8 mouse cellular contexts compared by ENCODE assay signal in genomic region chr7:127272566-127272965, GRCm38 (mm10). TPM values are rescaled to one million over a fixed set of nuclear protein-coding genes. Genes with fewer than 3 reads are reported as not detected.
A peak's percentile ranks its signal among the peaks of the same experiment; 100 is the strongest.
DNase-seq lines count a peak whose midpoint lies in the region; ATAC-seq and TF ChIP-seq lines count a peak whose summit lies in the region.

No protein-coding gene starts in this region.

- no peak for ATAC-seq in forebrain, embryonic 11.5 days (replicated peaks; ENCODE audit: low FRiP score)
- no peak for ATAC-seq in forebrain, embryonic 13.5 days
- ATAC-seq in liver, embryonic 11.5 days (replicated peaks; ENCODE audit: low FRiP score) = no peak

- peaks cover 20% of the 10 kb centered on the region for H3K4me1 ChIP-seq in forebrain, embryonic 10.5 days
- H3K4me1 ChIP-seq in forebrain, embryonic 11.5 days (replicated peaks; ENCODE audit: control insufficient read depth, insufficient read depth, low read length) = peaks cover 4% of the 10 kb centered on the region; the same call in 1 of the 2 replicates
- peaks cover 12 to 47% of the 10 kb centered on the region in 2 experiments; a peak in 3 of 4 replicates for H3K4me1 ChIP-seq in CH12.LX (ENCODE audit: control insufficient read depth in 1 of 2, insufficient read depth in 2 of 2)
- H3K4me1 ChIP-seq in forebrain, embryonic 13.5 days = peaks cover 25% of the 10 kb centered on the region
- H3K4me1 ChIP-seq in liver, embryonic 11.5 days (replicated peaks; ENCODE audit: control insufficient read depth, insufficient read depth, low read length) = peaks cover 33% of the 10 kb centered on the region

- no peak overlapping the region for H3K4me2 ChIP-seq in forebrain, embryonic 11.5 days (ENCODE audit: low read depth, low read length, severe bottlenecking)
- H3K4me2 ChIP-seq in CH12.LX (ENCODE audit: insufficient read depth, low read depth, poor library complexity, severe bottlenecking) = peak overlapping the region; percentile 79
- H3K4me2 ChIP-seq in forebrain, embryonic 13.5 days = peak overlapping the region; percentile 92
- peak overlapping the region; percentile 85 for H3K4me2 ChIP-seq in liver, embryonic 11.5 days

- peaks cover 33% of the 10 kb centered on the region for H3K79me2 ChIP-seq in CH12.LX (replicated peaks; ENCODE audit: control insufficient read depth, extremely low read depth, insufficient read depth, poor library complexity, severe bottlenecking)

- TF ChIP-seq RAD21 in CH12.LX (IDR thresholded peaks at IDR 0.05; ENCODE audit: low read depth, low read length) = no peak

- TF ChIP-seq POLR2A in CH12.LX (IDR thresholded peaks at IDR 0.05; ENCODE audit: low read depth, low read length) = peak; percentile 44

- no peaks in the 10 kb centered on the region for H3K27me3 ChIP-seq in forebrain, embryonic 10.5 days (ENCODE audit: poor library complexity, severe bottlenecking)
- no peaks in the 10 kb centered on the region for H3K27me3 ChIP-seq in forebrain, embryonic 11.5 days (ENCODE audit: control insufficient read depth, insufficient read depth, low read length)
- no peaks in the 10 kb centered on the region for H3K27me3 ChIP-seq in CH12.LX (replicated peaks)
- no peaks in the 10 kb centered on the region for H3K27me3 ChIP-seq in forebrain, embryonic 13.5 days
- no peaks in the 10 kb centered on the region for H3K27me3 ChIP-seq in liver, embryonic 11.5 days (replicated peaks; ENCODE audit: control insufficient read depth, insufficient read depth, low read length)

- H3K36me3 ChIP-seq in forebrain, embryonic 10.5 days (replicated peaks) = peaks cover 47% of the 10 kb centered on the region
- H3K36me3 ChIP-seq in forebrain, embryonic 11.5 days (ENCODE audit: control insufficient read depth, insufficient read depth, low read length) = peaks cover 8% of the 10 kb centered on the region; the same call in 1 of the 2 replicates
- peaks cover 17 to 44% of the 10 kb centered on the region in 2 experiments for H3K36me3 ChIP-seq in CH12.LX (replicated peaks in 1 of 2; ENCODE audit: control insufficient read depth in 1 of 2, insufficient read depth in 1 of 2, low read length in 1 of 2)
- H3K36me3 ChIP-seq in forebrain, embryonic 13.5 days (ENCODE audit: poor library complexity, severe bottlenecking) = peaks cover 33% of the 10 kb centered on the region
- peaks cover 21% of the 10 kb centered on the region for H3K36me3 ChIP-seq in liver, embryonic 11.5 days (ENCODE audit: control insufficient read depth, insufficient read depth, low read length)

- in situ Hi-C loops in CH12.LX (cut with MboI; ENCODE audit: low pct_ligation_motif_present, low pct_unique_long_range_greater_than_20kb, low sequenced_read_pairs) = no loop called here

- TF ChIP-seq CTCF in CH12.LX (conservative IDR thresholded peaks at IDR 0.05 in 1 of 2, IDR thresholded peaks at IDR 0.05 in 1 of 2; ENCODE audit: low read depth in 2 of 2, low read length in 2 of 2) = no peak

- H3K9ac ChIP-seq in forebrain, embryonic 11.5 days (ENCODE audit: low read length) = no peak overlapping the region
- peak overlapping the region; percentile 93 for H3K9ac ChIP-seq in CH12.LX (ENCODE audit: insufficient read depth, low read depth)
- no peak overlapping the region for H3K9ac ChIP-seq in forebrain, embryonic 13.5 days
- H3K9ac ChIP-seq in liver, embryonic 11.5 days (ENCODE audit: low read depth, low read length) = peak overlapping the region; percentile 99

- no peak overlapping the region for H3K27ac ChIP-seq in forebrain, embryonic 10.5 days
- H3K27ac ChIP-seq in forebrain, embryonic 11.5 days (ENCODE audit: low read depth, low read length) = no peak overlapping the region
- H3K27ac ChIP-seq in CH12.LX (ENCODE audit: insufficient read depth, low read depth) = no peak overlapping the region
- no peak overlapping the region for H3K27ac ChIP-seq in forebrain, embryonic 13.5 days
- H3K27ac ChIP-seq in liver, embryonic 11.5 days (ENCODE audit: low read depth, low read length) = no peak overlapping the region

- dilution Hi-C loops in CH12.LX (cut with MboI; ENCODE audit: extremely low pct_ligation_motif_present, extremely low pct_unique_long_range_greater_than_20kb, low sequenced_read_pairs) = no loop called here

- no peak for DNase-seq in forebrain, embryonic 10.5 days (ENCODE audit: extremely low spot score, low spot score)
- no peak for DNase-seq in forebrain, embryonic 11.5 days (ENCODE audit: low spot score)
- no peak for DNase-seq in CH12.LX (ENCODE audit: extremely low read depth)
- no peak for DNase-seq in liver, embryonic 11.5 days (ENCODE audit: low spot score)
- DNase-seq in right cerebral cortex, adult 2 months (ENCODE audit: low spot score in 2 of 2) = no peak
- no peak for DNase-seq in frontal cortex, postnatal 14 days (ENCODE audit: low spot score in 2 of 2)
- no peak for DNase-seq in frontal cortex, postnatal 25 days (ENCODE audit: low spot score in 2 of 2)

- H3K4me3 ChIP-seq in forebrain, embryonic 10.5 days = peak overlapping the region; percentile 94
- no peak overlapping the region for H3K4me3 ChIP-seq in forebrain, embryonic 11.5 days (ENCODE audit: low read depth, low read length)
- peak overlapping the region; percentile 85 to 98 (median 98) for H3K4me3 ChIP-seq in CH12.LX (replicated peaks in 1 of 3; ENCODE audit: low read depth in 2 of 3, low read length in 2 of 3, poor library complexity in 1 of 3)
- peak overlapping the region; percentile 89; the same call in 1 of the 2 replicates for H3K4me3 ChIP-seq in forebrain, embryonic 13.5 days
- H3K4me3 ChIP-seq in liver, embryonic 11.5 days (ENCODE audit: low read depth, low read length) = peak overlapping the region; percentile 99

- H3K9me3 ChIP-seq in forebrain, embryonic 10.5 days = peaks cover 12% of the 10 kb centered on the region; the same call in 1 of the 2 replicates
- no peaks in the 10 kb centered on the region for H3K9me3 ChIP-seq in forebrain, embryonic 11.5 days (ENCODE audit: control insufficient read depth, low read length)
- peaks cover 13% of the 10 kb centered on the region for H3K9me3 ChIP-seq in CH12.LX (replicated peaks; ENCODE audit: low read length)
- 0 out of 2 replicates have a peak, but pooled peaks cover 2% of the 10 kb centered on the region for H3K9me3 ChIP-seq in forebrain, embryonic 13.5 days (replicated peaks)
- no peaks in the 10 kb centered on the region for H3K9me3 ChIP-seq in liver, embryonic 11.5 days (ENCODE audit: control insufficient read depth, low read length)

- no peak for TF ChIP-seq EP300 in CH12.LX (IDR thresholded peaks at IDR 0.05; ENCODE audit: low read length)

- WGBS in forebrain, embryonic 10.5 days = 95% methylated on average over 15 of the region's 15 CpGs
- 97% methylated on average over 15 of the region's 15 CpGs for WGBS in forebrain, embryonic 11.5 days
- 95% methylated on average over 15 of the region's 15 CpGs for WGBS in forebrain, embryonic 13.5 days
- 94% methylated on average over 15 of the region's 15 CpGs for WGBS in liver, embryonic 11.5 days

TF ChIP-seq in CH12.LX, 34 proteins besides CTCF, POLR2A, EP300 and RAD21 (continues in another document):
- TF ChIP-seq USF2 (conservative IDR thresholded peaks at IDR 0.05; ENCODE audit: low read depth, low read length) = no peak

RNA-seq across cellular contexts. Expression of gene Sephs2, which starts 1.3 kb away (rescaled TPM):
- polyA plus RNA-seq in forebrain, embryonic 10.5 days (2016; fragmentation: Nextera tagmentation; extraction: Ambion mirVana) = 84.0 and 88.2 TPM in 2 replicates
- polyA plus RNA-seq in forebrain, embryonic 11.5 days (2014; fragmentation: Nextera tagmentation; extraction: Ambion mirVana) = 86.2 and 87.0 TPM in 2 replicates
- total RNA-seq in CH12.LX (2012; rRNA removed) = 209 and 215 TPM in 2 replicates
- 203 and 223 TPM in 2 replicates for total RNA-seq in CH12.LX (2014; rRNA removed)
- polyA plus RNA-seq in CH12.LX (2012; ENCODE audit: insufficient read length, low read depth) = 158 and 159 TPM in 2 replicates
- polyA plus RNA-seq in forebrain, embryonic 13.5 days (2015; fragmentation: Nextera tagmentation; extraction: Ambion mirVana) = 51.1 and 53.2 TPM in 2 replicates
- 178 and 203 TPM in 2 replicates for polyA plus RNA-seq in liver, embryonic 11.5 days (2014; fragmentation: Nextera tagmentation; extraction: Ambion mirVana)

RNA-seq across cellular contexts. Expression of gene Dctpp1, which starts 12.1 kb away (rescaled TPM):
- 379 and 383 TPM in 2 replicates for polyA plus RNA-seq in forebrain, embryonic 10.5 days (2016; fragmentation: Nextera tagmentation; extraction: Ambion mirVana)
- 265 and 279 TPM in 2 replicates for polyA plus RNA-seq in forebrain, embryonic 11.5 days (2014; fragmentation: Nextera tagmentation; extraction: Ambion mirVana)
- total RNA-seq in CH12.LX (2012; rRNA removed) (296 and 352 TPM in 2 replicates), CH12.LX (2014; rRNA removed) (197 and 221 TPM in 2 replicates)
- 197 and 210 TPM in 2 replicates for polyA plus RNA-seq in CH12.LX (2012; ENCODE audit: insufficient read length, low read depth)
- polyA plus RNA-seq in forebrain, embryonic 13.5 days (2015; fragmentation: Nextera tagmentation; extraction: Ambion mirVana) = 224 and 229 TPM in 2 replicates
- 266 and 275 TPM in 2 replicates for polyA plus RNA-seq in liver, embryonic 11.5 days (2014; fragmentation: Nextera tagmentation; extraction: Ambion mirVana)

RNA-seq across cellular contexts. Expression of gene Itgal, which starts 23.5 kb away (rescaled TPM):
- polyA plus RNA-seq in forebrain, embryonic 10.5 days (2016; fragmentation: Nextera tagmentation; extraction: Ambion mirVana) = 0.22 and 0.36 TPM in 2 replicates
- polyA plus RNA-seq in forebrain, embryonic 11.5 days (2014; fragmentation: Nextera tagmentation; extraction: Ambion mirVana) = 0.21 and 0.29 TPM in 2 replicates
- 49.1 and 69.0 TPM in 2 replicates for total RNA-seq in CH12.LX (2012; rRNA removed)
- total RNA-seq in CH12.LX (2014; rRNA removed) = 36.7 and 43.9 TPM in 2 replicates
- polyA plus RNA-seq in CH12.LX (2012; ENCODE audit: insufficient read length, low read depth) = 164 and 177 TPM in 2 replicates
- 0.19 and 0.26 TPM in 2 replicates for polyA plus RNA-seq in forebrain, embryonic 13.5 days (2015; fragmentation: Nextera tagmentation; extraction: Ambion mirVana)
- polyA plus RNA-seq in liver, embryonic 11.5 days (2014; fragmentation: Nextera tagmentation; extraction: Ambion mirVana) = 6.2 and 6.5 TPM in 2 replicates

RNA-seq across cellular contexts. Expression of gene Zfp771, which starts 28.5 kb away (rescaled TPM):
- polyA plus RNA-seq in forebrain, embryonic 10.5 days (2016; fragmentation: Nextera tagmentation; extraction: Ambion mirVana) = 55.8 and 57.7 TPM in 2 replicates
- 53.8 and 62.5 TPM in 2 replicates for polyA plus RNA-seq in forebrain, embryonic 11.5 days (2014; fragmentation: Nextera tagmentation; extraction: Ambion mirVana)
- total RNA-seq in CH12.LX (2012; rRNA removed) (26.5 and 29.8 TPM in 2 replicates), CH12.LX (2014; rRNA removed) (23.9 and 27.0 TPM in 2 replicates)
- polyA plus RNA-seq in CH12.LX (2012; ENCODE audit: insufficient read length, low read depth) = 34.7 and 35.5 TPM in 2 replicates
- 53.9 and 54.2 TPM in 2 replicates for polyA plus RNA-seq in forebrain, embryonic 13.5 days (2015; fragmentation: Nextera tagmentation; extraction: Ambion mirVana)
- polyA plus RNA-seq in liver, embryonic 11.5 days (2014; fragmentation: Nextera tagmentation; extraction: Ambion mirVana) = 45.9 and 47.3 TPM in 2 replicates

RNA-seq across cellular contexts. Expression of gene Sept1, which starts 39.6 kb away (rescaled TPM):
- 30.3 and 32.3 TPM in 2 replicates for polyA plus RNA-seq in forebrain, embryonic 10.5 days (2016; fragmentation: Nextera tagmentation; extraction: Ambion mirVana)
- polyA plus RNA-seq in forebrain, embryonic 11.5 days (2014; fragmentation: Nextera tagmentation; extraction: Ambion mirVana) = 32.8 and 36.6 TPM in 2 replicates
- total RNA-seq in CH12.LX (2012; rRNA removed) = 73.8 and 92.3 TPM in 2 replicates
- total RNA-seq in CH12.LX (2014; rRNA removed) = 42.1 and 42.7 TPM in 2 replicates
- 147 and 171 TPM in 2 replicates for polyA plus RNA-seq in CH12.LX (2012; ENCODE audit: insufficient read length, low read depth)
- 31.8 and 33.4 TPM in 2 replicates for polyA plus RNA-seq in forebrain, embryonic 13.5 days (2015; fragmentation: Nextera tagmentation; extraction: Ambion mirVana)
- 14.9 and 17.5 TPM in 2 replicates for polyA plus RNA-seq in liver, embryonic 11.5 days (2014; fragmentation: Nextera tagmentation; extraction: Ambion mirVana)

Comparison
In these comparisons a context has a peak if more than half of its experiments do, and no peak if none do; other contexts are left out.
1. H3K9ac ChIP-seq: peak in CH12.LX (single experiment) and liver, embryonic 11.5 days (single experiment); none in forebrain, embryonic 11.5 days (single experiment) and forebrain, embryonic 13.5 days (single experiment).
2. RNA of gene Itgal, which starts 23.5 kb away (polyA plus RNA-seq): 164 to 177 TPM in CH12.LX; 6.2 to 6.5 TPM in liver, embryonic 11.5 days, 0.22 to 0.36 TPM in forebrain, embryonic 10.5 days, 0.21 to 0.29 TPM in forebrain, embryonic 11.5 days and 0.19 to 0.26 TPM in forebrain, embryonic 13.5 days; every median in the first group is over 10 times any median in the second.